12 mouse cellular contexts compared by ENCODE assay signal in the genomic region with DNA sequence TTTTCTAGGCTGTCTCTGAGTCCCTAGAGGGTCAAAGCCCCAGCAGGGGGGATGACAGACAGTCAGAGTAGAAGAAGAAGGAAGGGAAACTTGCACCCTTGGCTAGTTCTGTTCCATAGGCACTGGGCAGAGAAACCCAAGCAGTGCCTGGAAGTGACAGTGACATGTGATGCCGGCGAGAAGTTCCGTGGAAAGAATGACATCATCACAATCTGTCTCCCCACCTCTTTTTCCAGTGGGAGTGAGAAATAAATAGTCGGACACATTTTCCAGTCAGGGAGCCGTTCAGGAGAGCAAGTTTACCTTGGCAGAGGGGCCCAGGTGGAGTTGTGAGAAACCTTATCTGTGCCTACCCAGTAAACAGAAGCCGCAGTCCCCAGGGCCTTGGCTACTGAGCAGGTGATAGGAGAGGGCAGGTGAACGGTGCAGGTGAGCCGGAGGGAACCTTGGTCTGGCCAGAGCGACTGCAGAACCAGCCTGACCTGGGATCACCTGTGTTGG. TPM values are rescaled to one million over a fixed set of nuclear protein-coding genes. Genes with fewer than 3 reads are reported as not detected.
A peak's percentile ranks its signal among the peaks of the same experiment; 100 is the strongest.
DNase-seq lines count a peak whose midpoint lies in the region; ATAC-seq and TF ChIP-seq lines count a peak whose summit lies in the region.
"Had no signal": no experiment of that assay in that cellular context is flagged by ENCODE, and none has a peak within 500 bp of the region (broad histone marks: within the 10 kb centered on the region; RNA-seq: fewer than 3 reads in every experiment).

No protein-coding gene starts in this region.

- peak; percentile 89 for ATAC-seq in intestine, embryonic 16.5 days
- peak; percentile 93 for ATAC-seq in stomach, postnatal 0 days (ENCODE audit: low FRiP score, low TSS enrichment)

- no peak for TF ChIP-seq CTCF in stomach, postnatal 0 days (IDR thresholded peaks at IDR 0.05; ENCODE audit: low read depth)

- H3K36me3 ChIP-seq in intestine, embryonic 16.5 days (ENCODE audit: control insufficient read depth, insufficient read depth, low read length): no peaks in the 10 kb centered on the region
- H3K36me3 ChIP-seq in stomach, postnatal 0 days (ENCODE audit: control insufficient read depth, insufficient read depth, low read length): no peaks in the 10 kb centered on the region
- H3K36me3 ChIP-seq: forebrain, embryonic 10.5 days; midbrain, embryonic 10.5 days had no signal

- H3K4me3 ChIP-seq in intestine, embryonic 16.5 days (ENCODE audit: low read length): no peak overlapping the region
- no peak overlapping the region for H3K4me3 ChIP-seq in stomach, postnatal 0 days (ENCODE audit: low read depth, low read length)
- H3K4me3 ChIP-seq: forebrain, embryonic 10.5 days; midbrain, embryonic 10.5 days had no signal

- H3K9me3 ChIP-seq in intestine, embryonic 16.5 days (ENCODE audit: control insufficient read depth, low read length): no peaks in the 10 kb centered on the region
- no peaks in the 10 kb centered on the region for H3K9me3 ChIP-seq in stomach, postnatal 0 days (ENCODE audit: control insufficient read depth, low read length)
- H3K9me3 ChIP-seq: forebrain, embryonic 10.5 days; midbrain, embryonic 10.5 days had no signal

- H3K27ac ChIP-seq in intestine, embryonic 16.5 days (ENCODE audit: low read length): peak overlapping the region; percentile 25; the same call in 1 of the 2 replicates
- no peak overlapping the region for H3K27ac ChIP-seq in stomach, postnatal 0 days (replicated peaks)
- H3K27ac ChIP-seq: forebrain, embryonic 10.5 days; midbrain, embryonic 10.5 days had no signal

- intact Hi-C loops in heart, postnatal 14 days (cut with DNase I): no loop called here

- H3K27me3 ChIP-seq in intestine, embryonic 16.5 days (replicated peaks; ENCODE audit: control insufficient read depth, insufficient read depth, low read length): no peaks in the 10 kb centered on the region
- no peaks in the 10 kb centered on the region for H3K27me3 ChIP-seq in stomach, postnatal 0 days (ENCODE audit: control insufficient read depth, insufficient read depth, low read length)

- H3K4me2 ChIP-seq in intestine, embryonic 16.5 days (ENCODE audit: low read depth, low read length): peak overlapping the region; percentile 28; the same call in 1 of the 2 replicates
- no peak overlapping the region for H3K4me2 ChIP-seq in stomach, postnatal 0 days (replicated peaks; ENCODE audit: low read depth)

- H3K9ac ChIP-seq in intestine, embryonic 16.5 days (ENCODE audit: low read depth, low read length): no peak overlapping the region
- H3K9ac ChIP-seq in stomach, postnatal 0 days (ENCODE audit: low read length): no peak overlapping the region

- H3K4me1 ChIP-seq in intestine, embryonic 16.5 days (ENCODE audit: control insufficient read depth, insufficient read depth, low read length): peaks cover 10% of the 10 kb centered on the region
- no peaks in the 10 kb centered on the region; the same call in 1 of the 2 replicates for H3K4me1 ChIP-seq in stomach, postnatal 0 days (replicated peaks; ENCODE audit: control insufficient read depth, insufficient read depth)
- H3K4me1 ChIP-seq: midbrain, embryonic 10.5 days had no signal

- DNase-seq in heart, adult 11 months: peak; percentile 96
- no peak for DNase-seq in heart, postnatal 14 days
- DNase-seq in spleen, postnatal 4 days (ENCODE audit: low spot score in 2 of 2): peak; percentile 14 to 58
- no peak for DNase-seq in spleen, postnatal 14 days (ENCODE audit: low spot score in 2 of 2)
- DNase-seq in stomach, postnatal 0 days (ENCODE audit: low spot score): peak; percentile 84
- DNase-seq in adrenal gland, adult (ENCODE audit: inconsistent age in 2 of 2, low spot score in 1 of 2): no peak
- no peak for DNase-seq in kidney, postnatal 36 days
- DNase-seq: cerebellum, postnatal 36 days; kidney, adult 9 months had no signal

- 44% methylated on average over 9 of the region's 9 CpGs for WGBS in intestine, embryonic 16.5 days
- WGBS in stomach, postnatal 0 days: 31% methylated on average over 9 of the region's 9 CpGs

- TF ChIP-seq EP300 in stomach, postnatal 0 days (optimal IDR thresholded peaks at IDR 0.05): no peak

RNA-seq across cellular contexts. Expression of gene Lbh, which starts 14.1 kb away (rescaled TPM):
- 100 to 1,000 TPM; 318 to 323 TPM for total RNA-seq in heart, postnatal 14 days (2021)
- polyA plus RNA-seq in intestine, embryonic 16.5 days (2015; fragmentation: Nextera tagmentation; extraction: Ambion mirVana): 5.5 and 7.6 TPM in 2 replicates
- polyA plus RNA-seq in stomach, postnatal 0 days (2015; fragmentation: Nextera tagmentation; extraction: Ambion mirVana): 2.0 and 2.7 TPM in 2 replicates

Comparison
In these comparisons a context has a peak if more than half of its experiments do, and no peak if none do; other contexts are left out.
1. DNase-seq: peak in heart, adult 11 months (single experiment), spleen, postnatal 4 days (2 of 2) and stomach, postnatal 0 days (single experiment); none in heart, postnatal 14 days (0 of 2), spleen, postnatal 14 days (0 of 2), adrenal gland, adult (0 of 2) and kidney, postnatal 36 days (0 of 2).